Mouse (Mus musculus): ENCODE measurements around the gene Rgs16. TPM values are rescaled to one million over a fixed set of nuclear protein-coding genes. Genes with fewer than 3 reads are reported as not detected.

Rgs16 gene
- total RNA-seq, 4 experiments from 2014 or later: 10.1 to 13.2 (median 11.4) TPM

DNA sequence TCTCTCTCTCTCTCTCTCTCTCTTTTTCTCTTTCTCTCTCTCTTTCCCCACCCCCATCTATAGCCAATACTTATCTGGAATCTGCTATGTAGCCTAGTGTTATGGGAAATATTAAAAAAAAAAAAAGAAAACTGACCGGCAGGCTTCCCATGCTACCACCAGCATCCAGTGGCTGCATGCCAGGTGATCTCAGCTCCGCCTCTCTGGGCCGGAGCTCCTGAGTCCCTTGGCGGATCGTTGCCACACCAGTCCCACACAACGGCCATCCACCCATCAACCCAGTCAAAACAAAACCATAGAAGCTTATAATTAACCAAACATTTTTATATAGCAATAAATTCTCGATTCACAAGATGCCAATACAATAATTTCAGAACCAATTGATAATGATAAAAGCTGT, 19.2 kb upstream of the Rgs16 start:
- no peak for DNase-seq (ENCODE audit: low spot score in 2 of 2)

DNA sequence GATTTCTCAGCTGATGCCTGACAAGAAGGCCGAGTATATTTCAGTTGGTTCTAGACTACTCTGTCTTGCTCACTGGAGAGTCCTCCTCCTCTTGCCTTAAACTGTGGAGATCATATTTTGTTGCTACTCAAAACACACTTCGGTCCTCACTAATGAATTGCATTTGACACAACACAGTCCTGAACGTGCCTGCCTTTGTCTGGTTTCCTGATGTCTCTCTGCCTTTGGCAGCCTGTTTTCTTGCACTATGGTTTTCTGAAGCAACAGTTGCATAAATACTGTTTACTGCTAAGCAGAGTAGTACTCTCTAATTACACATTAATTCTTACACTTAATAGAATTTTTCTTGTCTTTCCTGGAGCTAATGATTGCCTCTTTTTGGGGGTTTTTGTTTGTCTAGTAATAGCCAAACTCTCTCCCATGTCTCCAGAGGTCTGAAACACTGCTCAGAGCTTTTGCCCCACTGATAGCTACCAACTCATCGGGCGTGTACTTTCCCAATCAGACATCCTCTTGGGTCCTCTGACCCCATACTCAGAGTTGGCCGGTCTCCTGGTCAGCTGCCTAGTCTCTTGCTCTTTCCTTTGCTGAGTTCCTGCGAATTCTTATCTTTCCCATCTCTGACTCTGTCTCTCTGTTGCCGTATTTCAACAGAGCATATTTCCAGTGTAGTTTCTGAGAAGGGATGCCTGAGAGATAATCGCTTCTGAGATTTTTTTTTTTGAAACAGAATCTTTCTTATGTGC, 18.4 kb upstream of the Rgs16 start:
- DNase-seq (ENCODE audit: low spot score in 2 of 2): no peak

DNA sequence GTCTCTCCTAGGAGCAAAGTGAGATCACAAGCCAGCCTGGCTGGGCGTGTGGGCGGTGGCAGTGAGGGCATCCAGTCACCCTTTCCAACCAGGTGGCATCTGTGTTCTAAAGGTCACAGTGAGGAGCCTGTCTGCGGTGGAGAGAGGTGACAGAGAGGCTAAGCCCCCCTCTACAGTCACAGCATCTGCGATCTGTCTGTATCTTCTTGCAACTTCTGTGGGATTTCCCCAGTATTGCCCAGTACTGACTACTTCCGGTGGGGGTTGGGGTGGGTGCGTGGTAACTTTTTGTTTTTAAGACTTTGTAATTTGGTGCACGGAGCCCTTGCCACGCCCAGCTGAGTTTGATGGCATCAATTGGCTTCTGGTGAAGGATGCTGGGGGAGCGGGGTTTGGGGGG, 16.7 kb upstream of the Rgs16 start:
- DNase-seq (ENCODE audit: low spot score in 2 of 2): no peak

DNA sequence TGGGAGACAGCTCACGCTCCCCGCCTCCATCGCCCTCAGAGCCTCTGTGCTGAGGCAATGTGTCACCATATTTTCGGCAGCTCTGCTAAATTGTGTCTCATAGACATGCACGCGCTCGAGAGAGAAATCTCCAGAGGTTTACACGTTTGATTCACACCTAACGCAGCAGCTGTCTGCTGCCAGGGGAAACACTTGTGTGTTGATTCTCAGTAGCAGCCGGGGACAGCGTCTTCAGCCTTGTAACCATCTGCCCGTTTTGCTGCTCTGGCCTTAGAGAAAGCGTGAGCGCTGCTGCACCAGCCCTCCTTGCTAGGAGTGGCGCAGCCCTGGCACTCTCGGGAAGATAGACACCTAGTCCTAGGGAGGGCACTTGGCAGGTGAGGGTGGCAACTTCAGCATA, 13.5 kb upstream of the Rgs16 start:
- no peak for DNase-seq (ENCODE audit: low spot score in 2 of 2)

DNA sequence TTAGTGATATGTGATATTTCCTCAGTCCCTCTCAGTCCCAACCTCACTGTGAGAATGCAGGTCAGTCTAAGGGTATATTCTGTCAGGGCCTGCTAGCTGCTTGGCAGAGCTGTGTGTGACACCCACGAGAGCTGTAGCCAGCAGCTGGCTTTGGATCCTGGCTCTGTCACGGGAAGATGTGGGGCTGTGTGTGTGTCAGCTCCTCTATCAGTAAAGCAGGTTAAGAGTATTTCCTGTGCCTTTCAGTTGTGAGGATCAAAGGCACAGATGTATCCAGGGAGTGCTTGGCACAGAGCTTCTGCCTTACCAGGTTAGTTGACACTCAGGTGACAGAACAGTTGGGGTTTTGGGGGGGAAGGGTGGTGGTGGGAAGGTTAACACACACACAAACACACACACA, 10.3 kb upstream of the Rgs16 start:
- DNase-seq (ENCODE audit: low spot score in 2 of 2): no peak

DNA sequence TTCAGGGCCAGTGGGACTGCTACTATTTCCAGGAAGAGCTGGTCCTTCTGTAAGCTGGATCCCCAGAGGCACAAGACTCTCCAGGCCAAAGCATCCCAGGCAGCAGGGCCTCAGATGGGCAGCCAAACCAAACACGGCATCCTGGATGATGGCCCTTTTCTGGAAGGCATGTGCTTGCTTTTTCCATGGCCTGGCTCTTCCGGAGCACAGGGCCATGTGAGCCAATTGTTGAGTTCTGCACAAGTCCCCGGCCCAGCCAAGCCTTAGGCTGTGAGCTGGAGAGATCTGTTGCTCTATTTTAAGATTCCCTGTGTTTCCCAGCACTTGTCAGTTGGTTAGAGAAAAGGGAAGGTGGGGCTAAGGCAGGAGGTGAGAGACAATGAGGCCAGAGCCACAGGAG, 9.5 kb upstream of the Rgs16 start:
- DNase-seq (ENCODE audit: low spot score in 2 of 2): no peak

DNA sequence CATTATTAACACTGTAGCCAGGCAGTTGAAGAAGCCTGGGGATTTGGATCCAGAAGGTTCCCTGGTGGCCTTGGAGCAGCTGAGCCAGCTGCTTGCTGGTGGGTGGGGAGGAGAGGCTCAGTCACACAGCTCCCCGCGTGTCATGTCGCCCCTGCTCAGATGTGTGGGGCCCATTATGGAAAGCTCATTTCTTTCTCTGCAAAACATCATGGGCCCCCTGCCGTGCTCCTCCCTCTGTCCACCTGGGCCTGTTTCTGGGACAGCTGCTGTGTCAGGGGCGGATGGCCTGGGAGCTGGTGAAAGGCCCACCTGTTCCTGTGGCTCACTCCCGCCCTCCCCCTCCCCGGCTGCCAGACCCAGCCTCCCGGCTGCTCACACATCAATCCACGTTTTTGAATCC, 7.0 kb upstream of the Rgs16 start:
- DNase-seq (ENCODE audit: low spot score in 2 of 2): no peak

DNA sequence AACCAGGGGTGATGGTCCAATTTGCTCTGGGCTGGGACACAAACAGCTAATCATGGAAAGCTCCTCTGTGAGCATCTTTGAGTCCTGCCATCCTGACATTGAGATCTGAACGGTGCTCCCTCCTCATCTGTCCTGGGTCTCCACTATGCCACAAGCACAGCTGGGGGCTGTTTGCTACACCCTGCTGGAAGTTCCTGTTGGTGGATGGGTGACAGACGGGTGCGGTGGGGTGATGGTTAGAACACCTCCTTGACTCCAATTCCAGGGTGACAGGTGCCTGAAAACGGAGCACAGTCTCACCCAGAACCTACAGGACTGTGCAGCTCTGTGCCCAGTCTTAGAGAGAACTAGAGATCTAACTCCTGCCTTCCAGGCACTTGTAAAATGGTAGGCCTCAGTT, 5.3 kb upstream of the Rgs16 start:
- no peak for DNase-seq (ENCODE audit: low spot score in 2 of 2)

DNA sequence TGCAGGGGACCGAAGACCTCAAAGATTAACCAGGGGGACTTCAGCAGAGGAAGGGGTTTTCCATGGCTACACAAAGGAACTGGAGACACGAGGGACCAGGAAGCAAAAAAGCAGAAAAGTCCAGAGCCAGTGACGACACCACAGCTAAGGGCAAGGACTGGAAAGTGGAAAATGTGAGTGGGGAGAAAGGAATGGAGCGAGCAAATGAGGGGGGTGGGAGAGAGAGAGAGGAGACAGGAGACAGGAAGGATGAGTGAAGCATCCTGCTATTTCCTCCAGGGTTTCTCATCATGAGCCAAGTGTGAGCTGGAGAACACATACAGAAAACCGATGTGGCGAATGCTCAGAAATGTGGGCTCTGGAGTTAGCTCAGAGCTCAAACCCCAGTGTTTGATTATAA, 4.1 kb upstream of the Rgs16 start:
- no peak for DNase-seq (ENCODE audit: low spot score in 2 of 2)

DNA sequence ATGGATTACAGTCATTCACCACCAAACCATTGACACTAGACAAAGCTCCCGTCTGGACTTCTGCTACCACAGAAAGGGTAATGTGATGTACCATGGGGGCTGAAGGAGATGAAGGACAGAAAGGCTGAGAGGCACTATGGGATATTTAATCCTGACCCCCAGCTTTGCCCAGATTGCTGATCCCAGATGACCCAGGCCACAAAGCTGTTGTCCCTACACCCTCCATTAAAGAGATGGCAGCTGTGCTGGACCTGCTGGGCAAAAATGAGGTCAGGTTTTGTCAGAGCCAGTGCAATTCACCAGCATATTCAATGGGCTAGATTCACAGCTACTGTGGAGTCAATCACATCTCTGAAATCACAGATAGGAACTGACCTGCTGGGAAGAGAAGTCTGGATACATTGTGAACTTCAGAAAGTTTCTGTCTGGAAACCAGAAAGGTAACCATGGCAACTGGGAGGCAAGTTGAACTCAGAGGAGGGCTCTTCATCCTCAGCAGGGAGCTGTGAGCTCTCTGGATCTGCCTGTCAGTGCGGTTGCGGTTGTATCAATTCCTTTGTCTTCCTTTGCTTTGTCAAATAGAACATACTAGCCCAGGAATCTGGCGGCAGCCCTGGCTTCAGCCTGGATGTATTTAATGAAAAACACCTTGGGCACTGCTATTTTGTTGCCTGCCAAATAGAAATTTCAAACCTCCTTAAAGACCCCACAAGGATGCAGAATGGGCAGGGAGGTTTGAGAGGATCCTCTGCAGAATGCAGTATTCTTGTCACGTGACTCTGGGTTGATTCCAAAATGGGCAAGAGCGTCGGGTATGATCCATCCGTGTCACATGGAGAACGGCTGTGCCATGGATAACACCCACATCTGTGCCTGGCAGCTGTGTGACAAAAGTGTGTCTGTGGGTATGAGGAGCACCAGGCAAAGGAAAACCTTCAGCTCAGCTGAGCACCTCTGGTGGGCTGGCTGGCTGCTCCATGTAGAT, 2.8 kb upstream of the Rgs16 start:
- DNase-seq (ENCODE audit: low spot score in 2 of 2): no peak

DNA sequence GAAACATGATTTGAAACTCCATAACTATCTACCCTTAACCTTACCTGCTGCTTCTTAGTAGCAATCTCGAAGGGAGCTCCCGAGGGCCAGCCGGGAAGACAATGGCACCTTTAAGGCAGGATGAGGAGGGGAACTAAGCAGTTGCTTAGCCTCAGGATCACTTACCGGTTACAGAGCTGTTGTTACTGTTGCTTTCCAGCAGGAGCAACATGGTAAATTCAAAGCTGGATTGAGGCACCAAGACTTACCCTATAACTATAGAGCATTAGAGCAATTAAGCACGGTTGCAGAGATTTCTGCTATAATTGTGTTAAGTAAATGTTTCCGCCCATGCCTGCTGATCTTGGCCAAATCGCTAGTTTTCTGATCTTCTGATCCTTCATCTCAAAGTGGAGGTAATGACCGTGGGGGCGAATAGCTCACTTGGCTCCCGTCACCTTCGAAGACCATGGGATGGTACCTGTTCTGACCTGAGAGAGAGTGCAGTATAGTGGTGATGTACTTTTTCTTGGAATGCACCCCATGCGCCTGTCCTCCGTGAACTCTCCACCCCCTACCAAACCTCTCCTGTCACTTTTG, 623 bp upstream of the Rgs16 start:
- no peak for DNase-seq (ENCODE audit: low spot score in 2 of 2)

DNA sequence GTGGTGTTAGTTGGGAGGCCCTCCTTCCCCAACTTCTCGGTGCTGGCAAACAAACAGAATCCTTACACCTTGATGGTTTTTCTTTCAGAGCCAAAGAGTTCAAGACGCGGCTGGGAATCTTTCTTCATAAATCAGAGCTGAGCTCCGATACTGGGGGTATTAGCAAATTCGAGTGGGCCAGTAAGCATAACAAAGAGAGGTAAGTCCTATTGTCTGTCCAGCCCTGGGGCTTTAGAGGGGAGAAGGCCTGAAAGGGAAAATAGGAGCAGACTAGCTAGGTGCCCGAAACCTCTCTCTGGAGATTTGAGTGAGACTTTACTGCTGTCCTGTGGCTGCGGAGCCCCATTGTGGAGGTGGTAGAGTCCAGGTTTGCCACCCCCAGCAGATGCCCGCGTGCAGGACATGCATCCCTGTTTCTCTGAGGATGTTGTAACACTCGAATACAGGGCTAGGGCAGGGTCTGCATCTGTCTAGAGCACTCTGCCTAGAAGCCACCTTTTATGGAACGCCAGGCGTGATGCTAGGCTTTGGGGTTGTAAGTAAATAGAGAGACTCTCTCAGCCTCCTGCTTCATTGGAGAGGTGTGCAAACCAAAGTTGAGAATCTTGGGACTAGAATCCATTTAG, 739 bp downstream of the Rgs16 start:
- no peak for DNase-seq (ENCODE audit: low spot score in 2 of 2)

DNA sequence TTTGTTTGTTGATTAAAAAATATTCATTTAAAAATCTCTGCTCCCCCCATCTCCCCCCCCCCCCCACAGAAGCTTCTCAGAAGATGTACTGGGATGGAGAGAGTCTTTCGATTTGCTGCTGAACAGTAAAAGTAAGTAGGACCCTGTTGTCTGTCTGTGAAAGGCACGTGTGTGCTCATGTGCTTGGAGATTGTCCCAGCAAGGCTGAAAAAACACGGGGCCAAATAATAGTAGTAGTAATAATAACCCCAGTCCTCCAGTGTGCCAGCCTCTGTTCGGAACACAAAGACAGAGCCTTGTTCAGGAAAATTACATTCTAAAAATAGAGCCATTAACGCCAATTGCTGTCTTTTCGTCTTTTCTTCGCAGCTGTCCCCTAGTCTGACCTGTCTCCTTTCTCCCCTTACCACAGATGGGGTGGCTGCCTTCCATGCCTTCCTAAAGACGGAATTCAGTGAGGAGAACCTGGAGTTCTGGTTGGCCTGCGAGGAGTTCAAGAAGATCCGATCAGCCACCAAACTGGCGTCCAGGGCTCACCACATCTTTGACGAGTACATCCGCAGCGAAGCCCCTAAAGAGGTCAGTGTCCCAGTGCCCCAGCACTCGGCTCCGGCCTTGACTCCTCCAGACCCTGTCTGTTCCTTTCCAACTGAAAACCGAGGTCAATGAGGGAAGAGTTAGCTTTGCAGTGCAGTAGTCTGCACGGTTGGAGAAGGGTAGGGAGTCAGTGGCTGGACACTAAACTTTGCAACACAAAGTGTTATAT, 1.6 kb downstream of the Rgs16 start:
- DNase-seq (ENCODE audit: low spot score in 2 of 2): no peak

DNA sequence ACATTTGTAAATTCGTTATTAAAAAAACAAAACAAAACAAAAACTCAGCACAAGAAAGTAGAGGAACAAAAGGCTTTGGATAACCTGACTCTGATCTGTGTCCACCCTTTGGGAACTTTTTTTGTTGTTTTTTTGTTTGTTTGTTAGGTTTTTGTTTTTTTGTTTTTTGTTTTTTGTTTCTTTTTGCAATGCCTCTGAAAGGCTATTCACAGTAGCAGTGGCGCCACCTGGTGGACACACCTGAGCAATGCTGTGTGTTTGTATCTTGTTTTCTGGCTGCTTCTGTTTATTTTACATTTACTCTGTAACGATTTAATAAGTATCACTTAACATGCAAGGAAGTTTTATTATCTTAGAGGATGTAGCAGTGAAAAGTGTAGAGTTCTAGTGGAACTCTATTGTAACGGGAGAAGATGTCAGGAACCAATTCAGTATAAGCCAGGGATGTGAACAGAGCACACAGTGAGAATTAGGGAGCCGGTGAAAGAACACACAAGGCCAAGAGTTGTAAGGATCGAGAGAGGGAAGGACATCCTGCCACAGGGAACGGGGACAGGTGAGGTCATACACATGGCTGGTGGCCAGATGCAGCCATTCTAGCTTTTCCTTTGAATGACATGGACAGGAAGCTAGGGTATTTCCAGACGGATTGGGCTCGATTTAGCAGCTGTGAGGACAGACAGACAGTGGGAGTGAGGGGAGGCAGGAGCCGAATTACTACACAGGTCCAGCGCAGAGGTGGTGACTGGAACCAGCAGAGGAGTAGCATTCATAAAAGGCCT, 2.4 kb downstream of the Rgs16 start:
- no peak for DNase-seq (ENCODE audit: low spot score in 2 of 2)

DNA sequence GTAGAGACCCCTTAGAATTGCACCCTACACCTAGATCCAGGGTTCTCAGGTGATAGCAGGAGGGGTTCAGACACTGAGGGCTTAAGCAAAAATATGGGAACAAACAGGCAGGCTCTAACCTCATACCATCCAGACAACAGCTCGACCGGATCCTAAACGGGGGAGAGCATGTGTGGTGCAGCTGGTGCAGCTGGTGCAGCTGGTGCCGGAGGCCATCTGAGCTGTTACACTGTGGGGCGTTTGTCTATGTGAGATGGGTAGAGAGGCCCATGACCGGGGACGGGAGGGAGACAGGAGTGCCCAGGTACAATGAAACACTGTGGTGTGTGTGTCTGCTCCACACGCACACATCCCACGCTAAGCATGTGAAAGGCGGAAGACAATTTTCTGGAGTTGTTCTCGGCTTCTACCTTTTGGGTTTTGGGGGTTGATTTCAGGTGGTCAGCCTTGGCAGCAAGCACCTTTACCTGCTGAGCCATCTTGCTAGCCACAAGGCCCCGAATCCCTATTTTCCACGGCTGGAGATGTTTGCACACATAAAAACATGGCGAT, 6.0 kb downstream of the Rgs16 start:
- no peak for DNase-seq (ENCODE audit: low spot score in 2 of 2)

DNA sequence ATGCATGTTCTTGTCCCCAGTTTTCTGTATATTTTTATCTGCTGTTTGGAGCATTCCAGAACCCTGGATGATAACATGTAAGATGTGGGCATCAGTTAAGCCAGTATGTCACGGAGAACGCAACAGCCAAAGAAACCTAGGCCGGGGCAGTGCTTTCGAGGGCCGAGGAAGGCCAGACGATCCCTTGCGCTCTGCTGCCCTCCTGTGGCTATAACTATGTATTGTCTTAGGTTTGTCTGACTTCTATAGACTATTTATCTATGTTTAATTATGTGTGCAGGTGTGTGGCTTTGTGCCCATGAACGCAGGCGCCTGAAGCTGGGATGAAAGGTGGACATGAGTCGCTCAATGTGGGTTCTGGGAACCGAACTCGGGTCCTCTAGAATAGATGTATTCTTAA, 6.6 kb downstream of the Rgs16 start:
- DNase-seq (ENCODE audit: low spot score in 2 of 2): no peak

DNA sequence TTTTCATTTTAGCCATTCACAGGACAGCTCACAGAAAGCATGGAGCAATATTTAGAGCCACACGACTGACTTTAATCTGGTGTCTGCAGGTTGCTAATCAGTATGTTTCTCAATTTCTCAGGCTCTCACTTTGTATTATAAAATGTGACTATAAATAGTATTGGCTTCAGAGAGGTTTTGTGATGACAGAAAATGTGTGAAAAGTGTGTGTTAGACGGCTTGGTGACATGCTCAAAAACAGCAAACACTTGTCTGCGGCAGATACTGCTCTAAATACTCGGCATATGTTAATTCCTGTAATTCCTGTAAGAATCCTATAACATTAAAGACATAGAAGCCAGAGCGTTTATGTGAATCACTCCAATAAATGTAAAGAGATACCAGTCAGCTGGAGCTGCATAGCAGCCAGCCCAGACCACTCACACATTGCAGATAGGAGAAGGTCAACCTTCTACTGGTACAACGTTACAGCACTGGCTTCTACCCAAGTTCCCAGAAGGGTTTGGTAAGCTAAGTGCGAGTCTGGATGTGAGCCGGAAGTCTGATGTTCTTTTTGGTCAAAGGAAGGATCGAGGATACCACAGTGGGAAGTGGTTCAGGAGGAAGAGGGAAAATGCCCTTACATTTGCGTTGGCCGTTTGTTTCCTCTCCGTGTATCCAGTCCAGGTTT, 7.8 kb downstream of the Rgs16 start:
- DNase-seq (ENCODE audit: low spot score in 2 of 2): no peak

DNA sequence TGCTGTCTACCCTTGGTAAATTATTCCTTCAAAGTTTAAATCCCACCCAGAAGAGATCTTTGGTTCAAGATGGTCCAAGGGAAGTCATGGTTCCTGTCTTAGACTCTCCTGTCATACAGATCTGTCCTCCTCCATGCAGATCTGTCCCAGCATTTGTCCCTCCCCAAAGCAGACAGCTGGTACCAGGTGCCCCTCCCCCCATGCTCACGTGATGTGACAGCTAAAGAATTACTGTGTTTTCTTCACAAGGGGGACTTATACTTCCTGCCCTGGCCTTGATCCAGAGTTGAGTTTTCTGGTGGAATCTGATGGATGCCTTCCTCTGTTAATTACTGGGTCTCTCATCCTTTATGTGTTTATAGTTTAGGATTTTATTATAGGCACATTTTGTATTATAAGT, 8.4 kb downstream of the Rgs16 start:
- DNase-seq (ENCODE audit: low spot score in 2 of 2): no peak

DNA sequence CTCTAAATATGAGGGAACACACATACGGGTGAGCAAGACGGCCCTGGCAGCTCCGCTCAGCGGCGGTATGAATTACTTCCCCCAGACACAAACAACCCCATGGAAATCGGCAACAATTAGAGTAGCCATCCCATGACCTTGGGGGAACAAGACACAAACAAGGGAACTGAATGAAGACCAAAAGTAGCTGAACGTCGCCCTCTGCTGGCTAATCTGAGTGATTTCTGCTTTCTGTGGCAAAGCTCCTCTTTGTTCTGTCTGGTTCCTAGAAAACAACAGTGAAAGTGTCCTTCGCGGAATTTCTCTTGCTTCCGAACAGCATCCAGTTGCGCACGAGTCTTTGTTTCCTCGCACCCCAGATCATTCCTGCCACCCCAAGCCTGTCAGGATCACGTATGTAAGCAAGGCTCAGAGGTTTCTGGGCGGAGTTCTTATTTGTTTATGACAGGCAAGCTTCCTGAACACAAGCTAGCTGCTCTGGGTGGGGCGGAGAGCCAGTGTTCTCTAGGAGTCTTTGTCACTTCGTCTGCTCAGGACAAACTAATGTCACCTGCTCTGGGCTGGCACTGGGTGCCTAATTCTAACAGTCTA, 9.2 kb downstream of the Rgs16 start, which contains the start of gene Rnasel:
Gene Rnasel, plus strand, starts transcription at position 216 of the 591 bp plus-strand sequence.
- no peak for DNase-seq (ENCODE audit: low spot score in 2 of 2)

Data from left cerebral cortex, adult 8-10 months (tissue).